In genomic region chr7:80778376-80778775, GRCm38 (mm10) we compare ENCODE assay signal across 17 mouse cellular contexts. TPM values are rescaled to one million over a fixed set of nuclear protein-coding genes. Genes with fewer than 3 reads are reported as not detected.
DNase-seq lines count a peak whose midpoint lies in the region; ATAC-seq and TF ChIP-seq lines count a peak whose summit lies in the region.
"Had no signal": no experiment of that assay in that cellular context is flagged by ENCODE, and none has a peak within 500 bp of the region (broad histone marks: within the 10 kb centered on the region; RNA-seq: fewer than 3 reads in every experiment).

No protein-coding gene starts in this region.

- no peaks in the 10 kb centered on the region for H3K27me3 ChIP-seq in embryonic facial prominence, embryonic 13.5 days
- no peaks in the 10 kb centered on the region for H3K27me3 ChIP-seq in embryonic facial prominence, embryonic 10.5 days (replicated peaks; ENCODE audit: low read depth, poor library complexity, severe bottlenecking)
- H3K27me3 ChIP-seq in liver, postnatal 0 days (ENCODE audit: insufficient read depth, low read length) = no peaks in the 10 kb centered on the region
- H3K27me3 ChIP-seq in liver, embryonic 12.5 days (replicated peaks) = no peaks in the 10 kb centered on the region
- H3K27me3 ChIP-seq in intestine, embryonic 16.5 days (replicated peaks; ENCODE audit: control insufficient read depth, insufficient read depth, low read length) = no peaks in the 10 kb centered on the region
- H3K27me3 ChIP-seq in stomach, embryonic 15.5 days (replicated peaks) = no peaks in the 10 kb centered on the region
- H3K27me3 ChIP-seq in forebrain, embryonic 15.5 days = no peaks in the 10 kb centered on the region
- no peaks in the 10 kb centered on the region for H3K27me3 ChIP-seq in forebrain, embryonic 13.5 days
- H3K27me3 ChIP-seq: heart, embryonic 15.5 days; hindbrain, embryonic 13.5 days; limb, embryonic 13.5 days had no signal

- H3K36me3 ChIP-seq in embryonic facial prominence, embryonic 13.5 days = no peaks in the 10 kb centered on the region
- H3K36me3 ChIP-seq in embryonic facial prominence, embryonic 10.5 days (replicated peaks) = no peaks in the 10 kb centered on the region
- no peaks in the 10 kb centered on the region for H3K36me3 ChIP-seq in liver, postnatal 0 days (replicated peaks; ENCODE audit: insufficient read depth, low read length)
- no peaks in the 10 kb centered on the region for H3K36me3 ChIP-seq in liver, embryonic 12.5 days
- no peaks in the 10 kb centered on the region for H3K36me3 ChIP-seq in intestine, embryonic 16.5 days (ENCODE audit: control insufficient read depth, insufficient read depth, low read length)
- no peaks in the 10 kb centered on the region for H3K36me3 ChIP-seq in stomach, embryonic 15.5 days
- no peaks in the 10 kb centered on the region for H3K36me3 ChIP-seq in forebrain, embryonic 15.5 days
- H3K36me3 ChIP-seq in forebrain, embryonic 13.5 days (ENCODE audit: poor library complexity, severe bottlenecking) = no peaks in the 10 kb centered on the region
- H3K36me3 ChIP-seq: heart, embryonic 15.5 days; hindbrain, embryonic 13.5 days; limb, embryonic 13.5 days; midbrain, embryonic 10.5 days had no signal

- 91% methylated on average over 6 of the region's 6 CpGs for WGBS in embryonic facial prominence, embryonic 13.5 days
- WGBS in embryonic facial prominence, embryonic 10.5 days = 94% methylated on average over 6 of the region's 6 CpGs
- 65% methylated on average over 6 of the region's 6 CpGs for WGBS in liver, postnatal 0 days (ENCODE audit: insufficient replicate concordance)
- 58% methylated on average over 6 of the region's 6 CpGs for WGBS in liver, embryonic 12.5 days (ENCODE audit: insufficient replicate concordance)
- WGBS in intestine, embryonic 16.5 days = 85% methylated on average over 6 of the region's 6 CpGs
- 80% methylated on average over 6 of the region's 6 CpGs for WGBS in stomach, embryonic 15.5 days
- whole genome bisulfite sequencing in forebrain, embryonic 15.5 days = 98% methylated on average over 6 of the region's 6 CpGs
- 97% methylated on average over 6 of the region's 6 CpGs for WGBS in forebrain, embryonic 13.5 days

- peak overlapping the region; percentile 90; the same call in 1 of the 2 replicates for H3K27ac ChIP-seq in embryonic facial prominence, embryonic 13.5 days
- no peak overlapping the region for H3K27ac ChIP-seq in embryonic facial prominence, embryonic 10.5 days (replicated peaks)
- peak overlapping the region; percentile 74 for H3K27ac ChIP-seq in liver, postnatal 0 days (ENCODE audit: low read depth)
- no peak overlapping the region for H3K27ac ChIP-seq in liver, embryonic 12.5 days
- peak overlapping the region; percentile 46; the same call in 1 of the 2 replicates for H3K27ac ChIP-seq in intestine, embryonic 16.5 days (ENCODE audit: low read length)
- peak overlapping the region; percentile 90 for H3K27ac ChIP-seq in stomach, embryonic 15.5 days
- H3K27ac ChIP-seq in forebrain, embryonic 15.5 days (replicated peaks) = no peak overlapping the region
- no peak overlapping the region for H3K27ac ChIP-seq in forebrain, embryonic 13.5 days
- H3K27ac ChIP-seq: hindbrain, embryonic 13.5 days; limb, embryonic 13.5 days; midbrain, embryonic 10.5 days had no signal

- no peak for TF ChIP-seq CTCF in liver, postnatal 0 days (IDR thresholded peaks at IDR 0.05; ENCODE audit: low read depth)

- no peaks in the 10 kb centered on the region for H3K9me3 ChIP-seq in embryonic facial prominence, embryonic 13.5 days
- H3K9me3 ChIP-seq in embryonic facial prominence, embryonic 10.5 days = no peaks in the 10 kb centered on the region
- no peaks in the 10 kb centered on the region for H3K9me3 ChIP-seq in liver, postnatal 0 days (ENCODE audit: low read length)
- no peaks in the 10 kb centered on the region for H3K9me3 ChIP-seq in liver, embryonic 12.5 days (replicated peaks)
- H3K9me3 ChIP-seq in intestine, embryonic 16.5 days (ENCODE audit: control insufficient read depth, low read length) = no peaks in the 10 kb centered on the region
- no peaks in the 10 kb centered on the region for H3K9me3 ChIP-seq in stomach, embryonic 15.5 days
- H3K9me3 ChIP-seq in forebrain, embryonic 15.5 days = no peaks in the 10 kb centered on the region
- H3K9me3 ChIP-seq in forebrain, embryonic 13.5 days (replicated peaks) = no peaks in the 10 kb centered on the region
- H3K9me3 ChIP-seq: heart, embryonic 15.5 days; hindbrain, embryonic 13.5 days; limb, embryonic 13.5 days; midbrain, embryonic 10.5 days had no signal

- H3K4me3 ChIP-seq in embryonic facial prominence, embryonic 13.5 days = no peak overlapping the region
- H3K4me3 ChIP-seq in embryonic facial prominence, embryonic 10.5 days = no peak overlapping the region
- no peak overlapping the region for H3K4me3 ChIP-seq in liver, postnatal 0 days (ENCODE audit: low read depth, low read length)
- H3K4me3 ChIP-seq in liver, embryonic 12.5 days = no peak overlapping the region
- H3K4me3 ChIP-seq in intestine, embryonic 16.5 days (ENCODE audit: low read length) = no peak overlapping the region
- H3K4me3 ChIP-seq in stomach, embryonic 15.5 days (replicated peaks) = no peak overlapping the region
- H3K4me3 ChIP-seq in forebrain, embryonic 15.5 days = no peak overlapping the region
- H3K4me3 ChIP-seq in forebrain, embryonic 13.5 days = no peak overlapping the region
- H3K4me3 ChIP-seq: erythroblast, embryonic 14.5 days; heart, embryonic 15.5 days; hindbrain, embryonic 13.5 days; limb, embryonic 13.5 days; midbrain, embryonic 10.5 days had no signal

- no peak for DNase-seq in embryonic facial prominence, embryonic 10.5 days (ENCODE audit: low spot score)
- DNase-seq in liver, postnatal 0 days = no peak
- DNase-seq: adrenal gland, postnatal 25 days; kidney, adult 9 months; lung, adult 2 months; thymus, postnatal 25 days had no signal

- H3K4me2 ChIP-seq in embryonic facial prominence, embryonic 13.5 days = no peak overlapping the region
- H3K4me2 ChIP-seq in liver, postnatal 0 days (ENCODE audit: low read depth, low read length) = 0 out of 2 replicates have a peak overlapping the region, but pooled peaks have one; percentile 2
- H3K4me2 ChIP-seq in liver, embryonic 12.5 days = no peak overlapping the region
- H3K4me2 ChIP-seq in intestine, embryonic 16.5 days (ENCODE audit: low read depth, low read length) = no peak overlapping the region
- no peak overlapping the region for H3K4me2 ChIP-seq in stomach, embryonic 15.5 days
- H3K4me2 ChIP-seq in forebrain, embryonic 15.5 days (replicated peaks) = no peak overlapping the region
- no peak overlapping the region for H3K4me2 ChIP-seq in forebrain, embryonic 13.5 days
- H3K4me2 ChIP-seq: hindbrain, embryonic 13.5 days; limb, embryonic 13.5 days had no signal

- TF ChIP-seq EP300 in liver, postnatal 0 days (IDR thresholded peaks at IDR 0.05; ENCODE audit: low read depth) = no peak

- peaks cover 39% of the 10 kb centered on the region for H3K4me1 ChIP-seq in embryonic facial prominence, embryonic 13.5 days
- H3K4me1 ChIP-seq in embryonic facial prominence, embryonic 10.5 days = peaks cover 19% of the 10 kb centered on the region
- peaks cover 23% of the 10 kb centered on the region for H3K4me1 ChIP-seq in liver, postnatal 0 days (ENCODE audit: insufficient read depth)
- peaks cover 41% of the 10 kb centered on the region for H3K4me1 ChIP-seq in liver, embryonic 12.5 days
- H3K4me1 ChIP-seq in intestine, embryonic 16.5 days (ENCODE audit: control insufficient read depth, insufficient read depth, low read length) = peaks cover 35% of the 10 kb centered on the region
- H3K4me1 ChIP-seq in stomach, embryonic 15.5 days = peaks cover 23% of the 10 kb centered on the region
- peaks cover 7% of the 10 kb centered on the region; the same call in 1 of the 2 replicates for H3K4me1 ChIP-seq in forebrain, embryonic 15.5 days
- H3K4me1 ChIP-seq in forebrain, embryonic 13.5 days = peaks cover 3% of the 10 kb centered on the region; the same call in 1 of the 2 replicates

- H3K9ac ChIP-seq in embryonic facial prominence, embryonic 13.5 days = no peak overlapping the region
- H3K9ac ChIP-seq in liver, postnatal 0 days (replicated peaks) = no peak overlapping the region
- no peak overlapping the region for H3K9ac ChIP-seq in liver, embryonic 12.5 days
- H3K9ac ChIP-seq in intestine, embryonic 16.5 days (ENCODE audit: low read depth, low read length) = no peak overlapping the region
- no peak overlapping the region for H3K9ac ChIP-seq in stomach, embryonic 15.5 days
- H3K9ac ChIP-seq in forebrain, embryonic 15.5 days (replicated peaks) = no peak overlapping the region
- no peak overlapping the region for H3K9ac ChIP-seq in forebrain, embryonic 13.5 days
- H3K9ac ChIP-seq: heart, embryonic 15.5 days; hindbrain, embryonic 13.5 days; limb, embryonic 13.5 days had no signal

- ATAC-seq in embryonic facial prominence, embryonic 13.5 days (ENCODE audit: insufficient number of reproducible peaks, insufficient read depth, low FRiP score, low TSS enrichment, low read depth) = no peak
- ATAC-seq in liver, postnatal 0 days = no peak
- no peak for ATAC-seq in liver, embryonic 12.5 days
- no peak for ATAC-seq in intestine, embryonic 16.5 days
- ATAC-seq in stomach, embryonic 15.5 days (ENCODE audit: insufficient read depth, low FRiP score, low read depth) = no peak
- ATAC-seq in forebrain, embryonic 15.5 days (replicated peaks) = no peak
- no peak for ATAC-seq in forebrain, embryonic 13.5 days

RNA-seq across cellular contexts. Expression of gene Iqgap1, which starts 47.4 kb away (rescaled TPM):
- polyA plus RNA-seq in embryonic facial prominence, embryonic 13.5 days (2015; fragmentation: Nextera tagmentation; extraction: Ambion mirVana) = 56.0 and 61.2 TPM in 2 replicates
- 29.2 and 29.3 TPM in 2 replicates for polyA plus RNA-seq in embryonic facial prominence, embryonic 10.5 days (2016; fragmentation: Nextera tagmentation; extraction: Ambion mirVana)
- polyA plus RNA-seq in liver, postnatal 0 days (2015; fragmentation: Nextera tagmentation; extraction: Ambion mirVana) = 10.8 and 13.6 TPM in 2 replicates
- 19.4 and 19.9 TPM in 2 replicates for polyA plus RNA-seq in liver, embryonic 12.5 days (2016; fragmentation: Nextera tagmentation; extraction: Ambion mirVana)
- 64.3 and 66.2 TPM in 2 replicates for polyA plus RNA-seq in intestine, embryonic 16.5 days (2015; fragmentation: Nextera tagmentation; extraction: Ambion mirVana)
- polyA plus RNA-seq in stomach, embryonic 15.5 days (2015; fragmentation: Nextera tagmentation; extraction: Ambion mirVana) = 84.2 TPM in 2 replicates
- polyA plus RNA-seq in forebrain, embryonic 15.5 days (2015; fragmentation: Nextera tagmentation; extraction: Ambion mirVana) = 21.7 and 23.3 TPM in 2 replicates
- 19.7 and 20.6 TPM in 2 replicates for polyA plus RNA-seq in forebrain, embryonic 13.5 days (2015; fragmentation: Nextera tagmentation; extraction: Ambion mirVana)

Comparison
In these comparisons a context has a peak if more than half of its experiments do, and no peak if none do; other contexts are left out.
1. H3K27ac ChIP-seq: peak in embryonic facial prominence, embryonic 13.5 days (single experiment), liver, postnatal 0 days (single experiment), intestine, embryonic 16.5 days (single experiment) and stomach, embryonic 15.5 days (single experiment); none in embryonic facial prominence, embryonic 10.5 days (single experiment), liver, embryonic 12.5 days (single experiment), forebrain, embryonic 15.5 days (single experiment) and forebrain, embryonic 13.5 days (single experiment).